Mouse (Mus musculus): Measurements from ENCODE around the gene Dcakd.
A peak's percentile ranks its signal among the peaks of the same experiment; 100 is the strongest.

DNA sequence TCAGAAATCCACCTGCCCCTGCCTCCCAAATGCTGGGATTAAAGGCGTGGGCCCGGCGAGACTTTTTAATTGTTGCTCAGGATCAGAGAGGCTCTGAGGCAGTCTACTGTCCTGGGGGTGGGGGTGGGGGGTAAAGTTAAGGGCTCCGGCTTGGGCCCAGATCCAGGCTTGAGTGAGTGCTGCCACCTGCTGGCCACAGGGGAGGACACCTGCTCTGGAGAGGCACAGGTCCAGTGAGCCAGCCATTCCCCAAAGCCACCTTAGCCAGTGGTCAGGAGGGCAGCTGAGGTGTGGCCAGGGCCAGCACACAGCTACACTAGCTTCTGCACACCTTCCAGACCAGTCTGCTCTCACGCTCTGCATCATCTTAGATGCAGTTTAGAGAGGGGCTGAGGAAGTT, 35.2 kb downstream of the Dcakd start:
- TF ChIP-seq CTCF (IDR thresholded peaks at IDR 0.05; ENCODE audit: extremely low read depth, insufficient read depth, low read length) (peak; percentile 62), POLR2A (IDR thresholded peaks at IDR 0.05; ENCODE audit: extremely low read depth, insufficient read depth, low read length) (no peak)

Data from cortical plate, adult 2 months (tissue).